Mouse (Mus musculus): ENCODE results near the gene C1rb. TPM values are rescaled to one million over a fixed set of nuclear protein-coding genes. Genes with fewer than 3 reads are reported as not detected.
"Not testable (repeated sequence)": the region's sequence is repeated elsewhere in the genome, so short reads cannot be mapped to it uniquely, and the experiment has no call there.

Gene C1rb
- polyA plus RNA-seq (2012; rRNA removed): not detected in 2 replicates

GRCm38 (mm10) chr6:124570026-124570425, at the start of gene C1rb:
C1rb (plus strand) TSS chr6:124570294.
- DNase-seq (ENCODE audit: extremely low spot score in 1 of 2, low spot score in 1 of 2): peak; percentile 22 to 82

- peak; percentile 28 to 77 for DNase-seq (ENCODE audit: extremely low spot score in 1 of 2, low spot score in 1 of 2)
Measured at GRCm38 (mm10) chr6:124522082-124522481, 48.0 kb upstream of the C1rb start.

DNA sequence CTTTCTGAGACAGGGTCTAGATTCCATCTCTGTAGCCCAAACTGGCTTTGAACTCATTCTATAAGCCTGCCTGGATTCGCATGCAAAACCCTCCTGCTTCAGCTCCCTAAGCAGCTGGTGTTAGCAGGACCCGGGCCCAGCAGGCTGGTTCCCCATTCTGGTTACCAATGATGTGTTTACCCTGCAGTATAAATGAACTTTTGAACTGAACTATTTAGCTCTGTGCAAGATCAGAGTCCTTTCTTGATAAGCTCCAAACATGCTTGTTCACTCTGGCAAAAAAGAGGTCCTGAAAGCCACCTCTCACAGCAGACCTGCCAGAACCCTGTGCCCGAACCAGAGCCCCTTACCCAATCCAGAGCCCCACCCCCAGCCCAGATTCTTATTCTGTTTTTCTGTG, 42.2 kb upstream of the C1rb start:
- no peak for DNase-seq (ENCODE audit: extremely low spot score in 1 of 2, low spot score in 1 of 2)

- no peak for DNase-seq (ENCODE audit: extremely low spot score in 1 of 2, low spot score in 1 of 2)
Measured at GRCm38 (mm10) chr6:124531077-124531476, 39.0 kb upstream of the C1rb start.

GRCm38 (mm10) chr6:124536125-124536829, 33.8 kb upstream of the C1rb start:
- DNase-seq (ENCODE audit: extremely low spot score in 1 of 2, low spot score in 1 of 2): not testable (repeated sequence)

- DNase-seq (ENCODE audit: extremely low spot score in 1 of 2, low spot score in 1 of 2): not testable (repeated sequence)
Measured at GRCm38 (mm10) chr6:124541176-124541575, 28.9 kb upstream of the C1rb start.

DNA sequence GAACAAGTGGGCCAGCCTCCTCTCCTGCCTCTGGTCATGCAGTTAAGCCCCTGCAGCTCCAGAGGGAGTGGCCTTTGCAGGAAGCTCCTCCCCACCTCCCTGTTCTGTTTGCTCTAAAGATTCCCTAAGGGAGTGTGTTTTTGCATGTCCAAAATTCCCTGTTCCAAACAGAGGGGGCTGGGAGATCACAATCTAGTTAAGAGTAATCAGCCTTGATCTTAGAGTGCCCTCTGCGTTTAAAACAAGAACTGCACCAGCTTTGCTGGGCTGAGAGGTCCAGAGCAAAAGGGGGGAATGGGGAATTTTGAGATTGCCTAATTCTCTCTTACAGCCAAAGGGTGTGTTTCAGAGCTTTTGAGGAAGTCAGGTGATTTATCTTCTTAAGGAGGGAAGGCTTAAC, 27.8 kb upstream of the C1rb start, which contains the start of gene C1s1:
Gene C1s1, minus strand, starts transcription at position 76 of the 400 bp plus-strand sequence.
- DNase-seq (ENCODE audit: extremely low spot score in 1 of 2, low spot score in 1 of 2): peak in 1 of 2 experiments; percentile 78

GRCm38 (mm10) chr6:124544466-124544865, 25.6 kb upstream of the C1rb start:
- peak in 1 of 2 experiments; percentile 12 for DNase-seq (ENCODE audit: extremely low spot score in 1 of 2, low spot score in 1 of 2)

DNA sequence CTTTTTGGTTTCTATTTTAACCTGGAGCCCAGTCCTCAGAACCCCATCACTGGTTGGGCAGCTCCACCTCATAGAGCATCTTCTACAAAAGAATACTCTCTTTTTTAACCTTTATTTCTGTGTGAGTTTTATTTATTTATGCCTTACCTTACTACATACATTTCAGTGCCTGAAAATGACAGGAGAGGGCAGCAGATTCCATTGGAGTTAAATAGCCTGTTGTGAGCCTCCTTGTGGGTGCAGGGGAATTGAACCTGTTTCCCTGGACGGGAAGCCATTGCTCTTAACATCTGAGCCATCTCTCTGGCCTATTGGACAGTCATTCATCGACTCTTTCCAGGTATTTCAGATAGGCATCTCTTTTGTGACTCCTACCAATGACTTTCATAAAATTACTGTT, 24.7 kb upstream of the C1rb start:
- no peak for DNase-seq (ENCODE audit: extremely low spot score in 1 of 2, low spot score in 1 of 2)

DNA sequence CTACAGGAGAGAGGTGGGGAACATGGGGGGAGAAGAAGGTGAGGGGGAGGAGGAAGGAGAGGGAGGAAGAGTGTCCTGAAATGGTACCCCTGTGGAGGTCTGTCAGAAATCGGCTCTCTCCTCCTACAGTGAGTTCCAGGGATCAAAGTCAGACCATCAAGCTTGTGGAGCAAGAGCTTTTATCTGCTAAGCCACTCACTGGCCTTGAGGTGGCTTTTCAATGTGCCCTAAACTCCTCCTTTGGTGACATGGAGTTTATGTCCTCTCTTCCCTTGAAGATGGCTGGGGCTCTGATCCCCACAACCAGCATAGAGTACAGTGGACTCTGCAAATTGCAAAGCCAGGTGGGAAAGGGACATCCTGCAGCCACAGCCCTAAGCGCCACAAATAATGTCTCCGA, 22.1 kb upstream of the C1rb start:
- not testable (repeated sequence) for DNase-seq (ENCODE audit: extremely low spot score in 1 of 2, low spot score in 1 of 2)

- DNase-seq (ENCODE audit: extremely low spot score in 1 of 2, low spot score in 1 of 2): no peak
Measured at GRCm38 (mm10) chr6:124549023-124549550, 21.0 kb upstream of the C1rb start.

GRCm38 (mm10) chr6:124552766-124553165, 17.3 kb upstream of the C1rb start:
- DNase-seq (ENCODE audit: extremely low spot score in 1 of 2, low spot score in 1 of 2): no peak

GRCm38 (mm10) chr6:124555956-124556355, 14.1 kb upstream of the C1rb start:
- DNase-seq (ENCODE audit: extremely low spot score in 1 of 2, low spot score in 1 of 2): not testable (repeated sequence)

DNA sequence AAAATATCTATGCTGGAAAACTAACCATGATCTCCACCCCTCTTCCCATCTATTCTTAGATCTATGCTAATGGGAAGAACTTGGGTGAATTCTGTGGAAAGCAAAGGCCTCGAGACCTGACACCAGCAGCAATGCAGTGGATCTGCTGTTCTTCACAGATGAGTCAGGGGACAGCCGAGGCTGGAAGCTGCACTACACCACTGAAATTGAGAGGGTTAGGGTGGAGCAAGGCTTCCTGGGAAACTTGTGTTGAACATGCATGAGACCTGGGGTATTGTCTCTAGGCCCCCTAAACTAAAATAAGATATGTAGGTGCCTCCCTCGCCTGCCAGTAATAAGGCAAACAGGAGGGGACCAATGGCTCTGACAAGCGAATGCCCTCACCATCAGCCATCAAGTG, 8.9 kb upstream of the C1rb start:
- not testable (repeated sequence) for DNase-seq (ENCODE audit: extremely low spot score in 1 of 2, low spot score in 1 of 2)

DNA sequence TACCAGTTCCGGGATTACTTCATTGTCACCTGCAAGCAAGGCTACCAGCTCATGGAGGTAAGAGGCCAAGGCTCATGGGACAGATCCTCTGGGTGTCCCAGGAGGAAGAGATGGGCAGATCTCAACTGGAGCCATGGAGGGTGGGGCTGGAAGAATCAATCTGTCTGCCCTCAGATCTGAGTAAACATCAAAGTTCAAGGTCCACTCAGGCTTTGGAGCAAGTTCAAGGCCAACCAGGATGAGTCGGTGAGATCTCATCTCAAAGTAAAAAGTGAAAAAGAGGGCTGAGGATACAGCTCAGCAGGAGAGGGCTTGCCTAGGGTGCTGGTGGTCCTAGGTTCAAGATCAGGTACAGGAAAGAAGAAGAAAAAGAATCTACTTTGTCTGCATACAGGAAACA, 8.5 kb upstream of the C1rb start:
- not testable (repeated sequence) for DNase-seq (ENCODE audit: extremely low spot score in 1 of 2, low spot score in 1 of 2)

DNA sequence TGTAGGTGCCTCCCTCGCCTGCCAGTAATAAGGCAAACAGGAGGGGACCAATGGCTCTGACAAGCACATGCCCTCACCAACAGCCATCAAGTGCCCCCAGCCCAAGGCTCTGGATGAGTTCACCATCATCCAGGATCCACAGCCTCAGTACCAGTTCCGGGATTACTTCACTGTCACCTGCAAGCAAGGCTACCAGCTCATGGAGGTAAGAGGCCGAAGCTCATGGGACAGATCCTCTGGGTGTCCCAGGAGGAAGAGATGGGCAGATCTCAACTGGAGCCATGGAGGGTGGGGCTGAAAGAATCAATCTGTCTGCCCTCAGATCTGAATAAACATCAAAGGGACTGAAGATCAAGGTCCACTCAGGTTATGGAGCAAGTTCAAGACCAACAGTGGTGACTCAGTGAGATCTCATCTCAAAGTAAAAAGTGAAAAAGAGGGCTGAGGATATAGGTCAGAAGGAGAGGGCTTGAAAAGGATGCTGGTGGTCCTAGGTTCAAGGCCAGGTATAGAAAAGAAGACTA, 5.1 kb downstream of the C1rb start:
- not testable (repeated sequence) for DNase-seq (ENCODE audit: extremely low spot score in 1 of 2, low spot score in 1 of 2)

- not testable (repeated sequence) for DNase-seq (ENCODE audit: extremely low spot score in 1 of 2, low spot score in 1 of 2)
Measured at GRCm38 (mm10) chr6:124580155-124580554, 10.1 kb downstream of the C1rb start.

DNA sequence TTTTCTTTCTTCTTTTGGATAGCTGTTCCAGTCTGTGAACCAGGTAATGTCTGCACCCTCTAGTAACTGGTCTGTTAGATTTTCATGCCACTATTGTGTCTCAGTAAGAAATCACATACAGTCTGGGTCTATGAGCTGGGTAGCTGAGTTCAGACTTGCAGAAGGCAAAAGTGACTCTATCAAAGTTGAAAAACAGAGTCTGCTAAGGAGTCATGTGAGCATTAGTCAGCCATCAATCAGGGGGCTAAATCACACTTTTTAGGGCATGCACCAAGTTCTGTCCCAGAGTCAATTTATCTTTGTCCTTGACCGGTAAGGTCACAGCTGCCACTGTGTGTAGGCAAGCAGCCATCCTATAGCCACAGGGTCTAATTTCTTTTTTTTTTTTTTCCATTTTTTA, 12.1 kb downstream of the C1rb start:
- DNase-seq (ENCODE audit: extremely low spot score in 1 of 2, low spot score in 1 of 2): no peak

DNA sequence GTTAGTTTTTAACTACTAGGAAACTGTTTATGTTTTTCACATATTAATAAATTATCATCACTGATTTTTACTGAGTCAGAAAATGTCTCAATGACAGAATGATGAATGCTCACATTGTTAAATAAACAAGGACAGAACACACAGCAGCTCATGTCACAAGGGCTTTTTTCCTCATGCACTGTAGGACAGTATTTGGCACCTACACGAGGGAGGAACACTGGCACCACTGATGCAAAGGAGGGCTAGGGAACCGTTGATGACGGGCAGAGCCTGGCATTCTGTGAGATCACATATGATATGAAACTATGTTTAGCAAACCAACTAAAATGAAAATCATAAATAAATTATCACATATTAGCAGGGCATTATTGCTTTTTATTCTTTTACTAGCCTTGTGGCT, 14.8 kb downstream of the C1rb start:
- no peak for DNase-seq (ENCODE audit: extremely low spot score in 1 of 2, low spot score in 1 of 2)

GRCm38 (mm10) chr6:124585761-124586160, 15.7 kb downstream of the C1rb start:
- DNase-seq (ENCODE audit: extremely low spot score in 1 of 2, low spot score in 1 of 2): no peak

GRCm38 (mm10) chr6:124586266-124586665, 16.2 kb downstream of the C1rb start:
- DNase-seq (ENCODE audit: extremely low spot score in 1 of 2, low spot score in 1 of 2): no peak

DNA sequence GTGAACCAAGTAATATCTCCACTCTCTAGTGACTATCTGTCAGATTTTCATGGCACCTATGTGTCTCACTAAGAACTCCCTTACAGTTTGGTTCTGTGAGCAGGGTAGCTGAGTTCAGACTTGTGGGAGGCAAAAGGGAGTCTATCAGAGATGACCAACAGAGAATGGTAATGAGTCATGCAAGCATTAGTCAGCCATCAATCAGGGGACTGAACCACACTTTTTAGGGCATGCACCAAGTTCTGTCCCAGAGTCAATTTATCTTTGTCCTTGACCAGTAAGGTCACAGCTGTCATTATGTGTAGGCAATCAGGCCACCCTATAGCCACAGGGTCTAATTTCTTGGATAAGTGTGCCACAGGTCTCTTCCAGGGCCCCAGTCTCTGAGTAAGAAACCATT, 18.7 kb downstream of the C1rb start:
- DNase-seq (ENCODE audit: extremely low spot score in 1 of 2, low spot score in 1 of 2): no peak

Measured in frontal cortex, adult 2 months (tissue).